Mouse (Mus musculus) E14TG2a.4 (cell line): ENCODE results near the gene Psmc3ip.

ENCODE experiments used
- CTCF ChIP-seq: conservative IDR thresholded peaks from 2 replicates; pipeline ENCODE4 v1.5.1; 2014; ENCODE audit warnings: low read length
- NANOG ChIP-seq: IDR thresholded peaks from 2 replicates; pipeline ENCODE4 v1.6.1; 2014; ENCODE audit warnings: borderline replicate concordance, low read length, mixed read lengths

- TF ChIP-seq CTCF (no peak), NANOG (no peak)
Measured at GRCm38 (mm10) chr11:101134217-101134865, 39.1 kb upstream of the Psmc3ip start.
